Mouse (Mus musculus): ENCODE data around the gene Rbm44.
A peak's percentile ranks its signal among the peaks of the same experiment; 100 is the strongest.

The Rbm44 gene

GRCm38 (mm10) chr1:91211099-91211498 is 66.2 kb downstream of the Rbm44 start:
- Histone ChIP-seq H3K36me3 (ENCODE audit: control insufficient read depth, insufficient read depth, low read length, poor library complexity, severe bottlenecking) (no peaks in the 10 kb centered on the region), H3K27me3 (ENCODE audit: control insufficient read depth, insufficient read depth, low read length, poor library complexity, severe bottlenecking) (no peaks in the 10 kb centered on the region)
- peak; percentile 69 for DNase-seq (ENCODE audit: low read depth, low spot score)

- no peak for DNase-seq (ENCODE audit: low read depth, low spot score)
- H3K36me3 ChIP-seq (ENCODE audit: control insufficient read depth, insufficient read depth, low read length, poor library complexity, severe bottlenecking), result no peaks in the 10 kb centered on the region
- no peaks in the 10 kb centered on the region for H3K27me3 ChIP-seq (ENCODE audit: control insufficient read depth, insufficient read depth, low read length, poor library complexity, severe bottlenecking)
These were observed 66.7 kb downstream of the Rbm44 start for GRCm38 (mm10) chr1:91211591-91212008.

GRCm38 (mm10) chr1:91215264-91215663 is 70.4 kb downstream of the Rbm44 start:
- no peaks in the 10 kb centered on the region for H3K27me3 ChIP-seq (ENCODE audit: control insufficient read depth, insufficient read depth, low read length, poor library complexity, severe bottlenecking)
- no peaks in the 10 kb centered on the region for H3K36me3 ChIP-seq (ENCODE audit: control insufficient read depth, insufficient read depth, low read length, poor library complexity, severe bottlenecking)
- no peak for DNase-seq (ENCODE audit: low read depth, low spot score)

- no peaks in the 10 kb centered on the region for H3K36me3 ChIP-seq (ENCODE audit: control insufficient read depth, insufficient read depth, low read length, poor library complexity, severe bottlenecking)
- peak; percentile 21 for DNase-seq (ENCODE audit: low read depth, low spot score)
These were observed 71.1 kb downstream of the Rbm44 start for GRCm38 (mm10) chr1:91215981-91216380.

GRCm38 (mm10) chr1:91216504-91217267 is 71.8 kb downstream of the Rbm44 start:
- Histone ChIP-seq H3K36me3 (ENCODE audit: control insufficient read depth, insufficient read depth, low read length, poor library complexity, severe bottlenecking) (no peaks in the 10 kb centered on the region), H3K27me3 (ENCODE audit: control insufficient read depth, insufficient read depth, low read length, poor library complexity, severe bottlenecking) (no peaks in the 10 kb centered on the region)
- peak; percentile 83 for DNase-seq (ENCODE audit: low read depth, low spot score)

More at GRCm38 (mm10) chr1:91215981-91216380, 71.1 kb downstream of the Rbm44 start:
- H3K27me3 ChIP-seq (ENCODE audit: control insufficient read depth, insufficient read depth, low read length, poor library complexity, severe bottlenecking), result no peaks in the 10 kb centered on the region

- no peaks in the 10 kb centered on the region for H3K27me3 ChIP-seq (ENCODE audit: control insufficient read depth, insufficient read depth, low read length, poor library complexity, severe bottlenecking)
- no peaks in the 10 kb centered on the region for H3K36me3 ChIP-seq (ENCODE audit: control insufficient read depth, insufficient read depth, low read length, poor library complexity, severe bottlenecking)
- peak; percentile 30 for DNase-seq (ENCODE audit: low read depth, low spot score)
These were observed 74.9 kb downstream of the Rbm44 start for GRCm38 (mm10) chr1:91219641-91220321.

- no peaks in the 10 kb centered on the region for H3K36me3 ChIP-seq (ENCODE audit: control insufficient read depth, insufficient read depth, low read length, poor library complexity, severe bottlenecking)
- H3K27me3 ChIP-seq (ENCODE audit: control insufficient read depth, insufficient read depth, low read length, poor library complexity, severe bottlenecking), result no peaks in the 10 kb centered on the region
- peak; percentile 81 for DNase-seq (ENCODE audit: low read depth, low spot score)
These were observed 75.4 kb downstream of the Rbm44 start for GRCm38 (mm10) chr1:91220322-91220672.

Measured in splenic B cell, adult 2 months (primary cell).